In genomic region chr3:89772588-89772967, GRCm38 (mm10) we compare ENCODE assay signal across 8 mouse cellular contexts. TPM values are rescaled to one million over a fixed set of nuclear protein-coding genes. Genes with fewer than 3 reads are reported as not detected.
DNase-seq lines count a peak whose midpoint lies in the region; ATAC-seq and TF ChIP-seq lines count a peak whose summit lies in the region.

No protein-coding gene starts in this region.

- TF ChIP-seq POLR2A in testis, adult 2 months (IDR thresholded peaks at IDR 0.05; ENCODE audit: control insufficient read depth, low read depth, low read length): no peak

- DNase-seq in G1E (ENCODE audit: low spot score): peak; percentile 65
- peak; percentile 87 to 88 for DNase-seq in cerebellum, adult 18-20 months
- peak; percentile 59 for DNase-seq in heart, postnatal 25 days (ENCODE audit: low spot score)
- peak; percentile 81 to 89 for DNase-seq in layer of hippocampus, adult 18-20 months (ENCODE audit: low spot score in 2 of 2)
- peak; percentile 82 to 83 for DNase-seq in lung, adult 18-20 months

- H3K36me3 ChIP-seq in G1E (replicated peaks): peaks cover 70% of the 10 kb centered on the region
- peaks cover 6% of the 10 kb centered on the region for H3K36me3 ChIP-seq in forebrain, embryonic 16.5 days (ENCODE audit: control insufficient read depth, insufficient read depth)
- H3K36me3 ChIP-seq in neural tube, embryonic 14.5 days (ENCODE audit: control insufficient read depth, insufficient read depth, low read length): peaks cover 13% of the 10 kb centered on the region
- H3K36me3 ChIP-seq in testis, adult 2 months (ENCODE audit: control insufficient read depth, insufficient read depth, low read length): peaks cover 1% of the 10 kb centered on the region; the same call in 1 of the 2 replicates

- H3K27ac ChIP-seq in forebrain, embryonic 16.5 days (ENCODE audit: low read length): peak overlapping the region; percentile 93
- H3K27ac ChIP-seq in neural tube, embryonic 14.5 days (ENCODE audit: low read depth, low read length): peak overlapping the region; percentile 96
- peak overlapping the region; percentile 52 for H3K27ac ChIP-seq in testis, adult 2 months (ENCODE audit: control insufficient read depth, insufficient read depth, low read depth, low read length)

- peak; percentile 42 for ATAC-seq in G1E (ENCODE audit: extremely low read depth, insufficient number of reproducible peaks, low FRiP score, poor library complexity, severe bottlenecking)
- peak; percentile 65 for ATAC-seq in forebrain, embryonic 16.5 days
- peak; percentile 72 for ATAC-seq in neural tube, embryonic 14.5 days (ENCODE audit: low read depth)

- 0% methylated on average over 17 of the region's 17 CpGs for WGBS in forebrain, embryonic 16.5 days
- WGBS in neural tube, embryonic 14.5 days: 0% methylated on average over 17 of the region's 17 CpGs

- TF ChIP-seq CTCF in G1E (IDR thresholded peaks at IDR 0.05; ENCODE audit: low read depth, low read length): peak; percentile 89
- peak; percentile 96 for TF ChIP-seq CTCF in testis, adult 2 months (IDR thresholded peaks at IDR 0.05; ENCODE audit: control insufficient read depth, insufficient read depth, insufficient replicate concordance, low read depth, low read length)

- no peaks in the 10 kb centered on the region for H3K9me3 ChIP-seq in G1E (replicated peaks)
- H3K9me3 ChIP-seq in forebrain, embryonic 16.5 days (ENCODE audit: control insufficient read depth, low read length): no peaks in the 10 kb centered on the region
- no peaks in the 10 kb centered on the region for H3K9me3 ChIP-seq in neural tube, embryonic 14.5 days (ENCODE audit: control insufficient read depth, low read length)

- H3K4me3 ChIP-seq in G1E (ENCODE audit: low read depth, low read length): peak overlapping the region; percentile 88
- peak overlapping the region; percentile 92 for H3K4me3 ChIP-seq in forebrain, embryonic 16.5 days (replicated peaks; ENCODE audit: low read length)
- peak overlapping the region; percentile 97 for H3K4me3 ChIP-seq in neural tube, embryonic 14.5 days (ENCODE audit: low read depth, low read length)
- H3K4me3 ChIP-seq in testis, adult 2 months (ENCODE audit: control insufficient read depth, low read depth, low read length): peak overlapping the region; percentile 76

- peaks cover 62% of the 10 kb centered on the region for H3K4me1 ChIP-seq in G1E (ENCODE audit: insufficient read depth, low read depth, low read length)
- peaks cover 33% of the 10 kb centered on the region for H3K4me1 ChIP-seq in forebrain, embryonic 16.5 days (replicated peaks; ENCODE audit: control insufficient read depth, insufficient read depth, low read length)
- peaks cover 29% of the 10 kb centered on the region for H3K4me1 ChIP-seq in neural tube, embryonic 14.5 days (ENCODE audit: control insufficient read depth, insufficient read depth, low read length)
- H3K4me1 ChIP-seq in testis, adult 2 months (ENCODE audit: control insufficient read depth, insufficient read depth, low read length): peaks cover 4% of the 10 kb centered on the region

- intact Hi-C loops in heart, postnatal 25 days (cut with DNase I): loop anchor here (1.0 to 5.0 kb wide), 4 partner anchors 42 to 315 kb away; partner anchors contain the start of gene Adar

- peak overlapping the region; percentile 79 for H3K4me2 ChIP-seq in forebrain, embryonic 16.5 days (ENCODE audit: low read length)
- H3K4me2 ChIP-seq in neural tube, embryonic 14.5 days (ENCODE audit: low read depth, low read length): peak overlapping the region; percentile 82

- H3K27me3 ChIP-seq in G1E (ENCODE audit: insufficient read depth, low read length): no peaks in the 10 kb centered on the region
- no peaks in the 10 kb centered on the region for H3K27me3 ChIP-seq in forebrain, embryonic 16.5 days (replicated peaks; ENCODE audit: control insufficient read depth, insufficient read depth, low read length)
- no peaks in the 10 kb centered on the region for H3K27me3 ChIP-seq in neural tube, embryonic 14.5 days (ENCODE audit: control insufficient read depth, insufficient read depth, low read length)
- H3K27me3 ChIP-seq in testis, adult 2 months (ENCODE audit: control insufficient read depth, insufficient read depth, low read length): no peaks in the 10 kb centered on the region

- peak overlapping the region; percentile 98 for H3K9ac ChIP-seq in forebrain, embryonic 16.5 days (replicated peaks; ENCODE audit: low read depth, low read length)
- peak overlapping the region; percentile 91 for H3K9ac ChIP-seq in neural tube, embryonic 14.5 days (replicated peaks; ENCODE audit: low read depth, low read length)

RNA-seq across cellular contexts. Expression of gene Ube2q1, which starts 0.8 kb away (rescaled TPM):
- total RNA-seq in G1E (2014; fragmentation: Nextera tagmentation) (106 and 131 TPM in 2 replicates), G1E (2017) (133 and 134 TPM in 2 replicates)
- 44.3 and 65.9 TPM in 2 replicates for polyA plus RNA-seq in G1E (2012)
- polyA plus RNA-seq in forebrain, embryonic 16.5 days (2015; fragmentation: Nextera tagmentation; extraction: Ambion mirVana): 11.3 TPM in 2 replicates
- total RNA-seq in heart, postnatal 25 days (2021): 10 to 100 TPM; 21.2 to 27.5 TPM
- total RNA-seq in layer of hippocampus, adult 18-20 months (2021): 10 to 100 TPM; 94.7 to 96.2 TPM
- 19.6 and 22.2 TPM in 2 replicates for polyA plus RNA-seq in neural tube, embryonic 14.5 days (2014; fragmentation: Nextera tagmentation; extraction: Ambion mirVana)
- 19.7 and 20.5 TPM in 2 replicates for polyA plus RNA-seq in testis, adult 2 months (2012; rRNA removed)

RNA-seq across cellular contexts. Expression of gene Chrnb2, which starts 8.1 kb away (rescaled TPM):
- total RNA-seq in G1E (2014; fragmentation: Nextera tagmentation) (2.0 and 2.2 TPM in 2 replicates), G1E (2017) (1.2 and 1.3 TPM in 2 replicates)
- 0.14 and 0.23 TPM in 2 replicates for polyA plus RNA-seq in G1E (2012)
- 27.7 and 29.5 TPM in 2 replicates for polyA plus RNA-seq in forebrain, embryonic 16.5 days (2015; fragmentation: Nextera tagmentation; extraction: Ambion mirVana)
- under 1 TPM; 0.08 to 0.13 TPM for total RNA-seq in heart, postnatal 25 days (2021)
- 10 to 100 TPM; 31.3 to 31.5 TPM for total RNA-seq in layer of hippocampus, adult 18-20 months (2021)
- 24.5 and 29.9 TPM in 2 replicates for polyA plus RNA-seq in neural tube, embryonic 14.5 days (2014; fragmentation: Nextera tagmentation; extraction: Ambion mirVana)
- polyA plus RNA-seq in testis, adult 2 months (2012; rRNA removed): 4.2 and 4.5 TPM in 2 replicates

RNA-seq across cellular contexts. Expression of gene Adar, which starts 57.8 kb away (rescaled TPM):
- total RNA-seq in G1E (2014; fragmentation: Nextera tagmentation) (42.1 and 49.8 TPM in 2 replicates), G1E (2017) (37.0 and 37.3 TPM in 2 replicates)
- polyA plus RNA-seq in G1E (2012): 13.2 and 16.0 TPM in 2 replicates
- 30.0 and 33.4 TPM in 2 replicates for polyA plus RNA-seq in forebrain, embryonic 16.5 days (2015; fragmentation: Nextera tagmentation; extraction: Ambion mirVana)
- 10 to 100 TPM; 10.8 to 12.2 TPM for total RNA-seq in heart, postnatal 25 days (2021)
- 100 to 1,000 TPM; 117 to 124 TPM for total RNA-seq in layer of hippocampus, adult 18-20 months (2021)
- polyA plus RNA-seq in neural tube, embryonic 14.5 days (2014; fragmentation: Nextera tagmentation; extraction: Ambion mirVana): 32.0 and 32.7 TPM in 2 replicates
- polyA plus RNA-seq in testis, adult 2 months (2012; rRNA removed): 6.2 TPM in 2 replicates

RNA-seq across cellular contexts. Expression of gene She, which starts 58.6 kb away (rescaled TPM):
- not detected in 2 replicates for total RNA-seq in G1E (2014; fragmentation: Nextera tagmentation)
- 0.17 TPM in 1 of 2 replicates, not detected in the other for total RNA-seq in G1E (2017)
- polyA plus RNA-seq in G1E (2012): not detected in 2 replicates
- polyA plus RNA-seq in forebrain, embryonic 16.5 days (2015; fragmentation: Nextera tagmentation; extraction: Ambion mirVana): 1.4 and 1.6 TPM in 2 replicates
- total RNA-seq in heart, postnatal 25 days (2021): 10 to 100 TPM; 12.1 to 14.7 TPM
- total RNA-seq in layer of hippocampus, adult 18-20 months (2021): 1 to 10 TPM; 2.6 to 2.9 TPM
- polyA plus RNA-seq in neural tube, embryonic 14.5 days (2014; fragmentation: Nextera tagmentation; extraction: Ambion mirVana): 0.91 and 2.4 TPM in 2 replicates
- 0.12 and 0.24 TPM in 2 replicates for polyA plus RNA-seq in testis, adult 2 months (2012; rRNA removed)

Comparison
In these comparisons a context has a peak if more than half of its experiments do, and no peak if none do; other contexts are left out.
1. Peak in every context shown above with its lines: DNase-seq, ATAC-seq, H3K4me3 ChIP-seq and H3K27ac ChIP-seq.